In the genomic region with DNA sequence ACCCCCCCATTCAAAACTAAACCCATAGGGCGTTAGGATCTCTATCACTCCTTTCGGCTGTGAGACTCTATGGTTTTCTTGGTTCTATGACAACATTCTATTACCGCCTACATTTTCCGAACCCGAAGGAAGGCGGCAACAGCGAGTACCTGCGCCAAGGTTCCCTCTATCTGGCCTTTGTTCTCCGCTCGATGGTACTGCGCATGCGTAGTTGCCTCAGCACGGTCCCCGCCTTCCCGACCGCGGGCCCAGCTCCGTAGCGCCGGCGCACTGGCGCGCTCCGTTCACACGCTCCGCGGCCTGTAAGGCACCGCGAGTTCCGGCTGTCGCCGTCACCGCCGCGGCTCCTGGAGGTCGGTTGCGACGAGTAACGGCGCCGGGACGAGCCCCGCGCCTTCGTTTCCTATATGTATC, we compare ENCODE assay signal across 8 mouse cellular contexts. TPM values are rescaled to one million over a fixed set of nuclear protein-coding genes. Genes with fewer than 3 reads are reported as not detected.
DNase-seq lines count a peak whose midpoint lies in the region; ATAC-seq lines count a peak whose summit lies in the region.

A gene (plus strand): TSS at position 239 of the 414 bp plus-strand sequence.

- 0% methylated on average over 44 of the region's 45 CpGs for WGBS in forebrain, embryonic 14.5 days
- under 1% methylated on average over 45 of the region's 45 CpGs for WGBS in neural tube, embryonic 15.5 days

- H3K4me1 ChIP-seq in forebrain, embryonic 14.5 days (ENCODE audit: control insufficient read depth, insufficient read depth, low read length) = peaks cover 18% of the 10 kb centered on the region
- peaks cover 28% of the 10 kb centered on the region for H3K4me1 ChIP-seq in neural tube, embryonic 15.5 days

- H3K27me3 ChIP-seq in forebrain, embryonic 14.5 days (replicated peaks; ENCODE audit: control insufficient read depth, insufficient read depth, low read length) = no peaks in the 10 kb centered on the region
- H3K27me3 ChIP-seq in neural tube, embryonic 15.5 days (replicated peaks) = no peaks in the 10 kb centered on the region

- intact Hi-C loops in heart, postnatal 14 days (cut with DNase I) = no loop called here

- no peaks in the 10 kb centered on the region for H3K36me3 ChIP-seq in forebrain, embryonic 14.5 days (ENCODE audit: control insufficient read depth, insufficient read depth, low read length)
- H3K36me3 ChIP-seq in neural tube, embryonic 15.5 days = no peaks in the 10 kb centered on the region

- H3K4me2 ChIP-seq in forebrain, embryonic 14.5 days (ENCODE audit: low read length) = peak within 1 kb of the TSS; percentile 59
- peak within 1 kb of the TSS; percentile 75 for H3K4me2 ChIP-seq in neural tube, embryonic 15.5 days

- DNase-seq in ES-CJ7 (ENCODE audit: low read depth, low spot score) = peak; percentile 99
- DNase-seq in cerebellum, adult 11 months = peak; percentile 98
- peak; percentile 99 for DNase-seq in forebrain, embryonic 14.5 days (ENCODE audit: low spot score)
- DNase-seq in heart, postnatal 14 days = peak; percentile 98
- peak; percentile 97 for DNase-seq in layer of hippocampus, adult 11-12 months (ENCODE audit: low spot score)
- peak; percentile 98 for DNase-seq in lung, adult 18-20 months
- peak; percentile 98 for DNase-seq in testis, postnatal 14 days (ENCODE audit: low spot score)

- peak; percentile 98 for ATAC-seq in forebrain, embryonic 14.5 days
- peak; percentile 97 for ATAC-seq in neural tube, embryonic 15.5 days (ENCODE audit: low FRiP score)

- H3K9ac ChIP-seq in forebrain, embryonic 14.5 days (ENCODE audit: low read length) = peak within 1 kb of the TSS; percentile 99
- H3K9ac ChIP-seq in neural tube, embryonic 15.5 days (replicated peaks) = peak within 1 kb of the TSS; percentile 99

- H3K27ac ChIP-seq in forebrain, embryonic 14.5 days (ENCODE audit: low read depth, low read length) = peak within 1 kb of the TSS; percentile 91
- H3K27ac ChIP-seq in neural tube, embryonic 15.5 days (replicated peaks) = peak within 1 kb of the TSS; percentile 93

- peak within 1 kb of the TSS; percentile 97 for H3K4me3 ChIP-seq in forebrain, embryonic 14.5 days (ENCODE audit: low read depth, low read length)
- peak within 1 kb of the TSS; percentile 94 for H3K4me3 ChIP-seq in neural tube, embryonic 15.5 days (replicated peaks)

- no peaks in the 10 kb centered on the region for H3K9me3 ChIP-seq in forebrain, embryonic 14.5 days (replicated peaks; ENCODE audit: control insufficient read depth, low read length)
- no peaks in the 10 kb centered on the region for H3K9me3 ChIP-seq in neural tube, embryonic 15.5 days (replicated peaks)

RNA-seq across cellular contexts. Expression of the gene that starts here (rescaled TPM):
- polyA plus RNA-seq in forebrain, embryonic 14.5 days (2014; fragmentation: Nextera tagmentation; extraction: Ambion mirVana) = 32.4 and 33.2 TPM in 2 replicates
- total RNA-seq in heart, postnatal 14 days (2021) = 10 to 100 TPM; 31.3 to 32.5 TPM
- polyA plus RNA-seq in neural tube, embryonic 15.5 days (2015; fragmentation: Nextera tagmentation; extraction: Ambion mirVana) = 31.5 and 31.8 TPM in 2 replicates

Comparison
In these comparisons a context has a peak if more than half of its experiments do, and no peak if none do; other contexts are left out.
1. Peak in every context shown above with its lines: DNase-seq, ATAC-seq, H3K4me3 ChIP-seq and H3K27ac ChIP-seq.